Mouse (Mus musculus): ENCODE results near the gene Ly6g6c.

DNA sequence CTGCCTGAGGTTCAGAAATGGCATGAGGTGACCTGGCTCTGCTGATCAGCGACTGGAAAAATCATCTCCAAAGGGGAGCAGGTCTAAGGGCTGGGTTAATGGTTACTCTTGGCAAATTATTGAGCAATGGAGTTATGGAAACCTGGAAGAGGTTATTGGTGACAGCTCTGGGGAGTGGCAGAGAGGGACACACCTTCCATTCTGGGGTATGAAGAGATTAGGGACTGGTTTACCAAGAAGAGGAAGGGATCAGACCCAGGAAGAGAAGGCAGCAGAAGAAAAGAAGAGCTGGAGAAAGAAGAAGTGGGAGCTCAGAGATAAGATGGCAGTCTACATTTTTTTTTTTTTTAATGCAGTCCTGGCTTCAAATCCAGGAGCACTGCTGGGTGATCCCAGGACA lies 17.5 kb upstream of the Ly6g6c start:
- TF ChIP-seq POLR2A (IDR thresholded peaks at IDR 0.05; ENCODE audit: extremely low read depth, insufficient read depth, low read length): no peak
- TF ChIP-seq CTCF (IDR thresholded peaks at IDR 0.05; ENCODE audit: low read depth, low read length): no peak

All from liver, adult 2 months (tissue).